Mouse (Mus musculus) liver, adult 2 months (tissue): ENCODE measurements around the gene Lyzl6.

Source experiments
- CTCF ChIP-seq: fragments of 200-500 bp; IDR thresholded peaks from 2 replicates; pipeline ENCODE4 v1.5.1; 2011; ENCODE audit warnings: low read depth, low read length, control low read depth
- POLR2A ChIP-seq: fragments of 200-500 bp; IDR thresholded peaks from 2 replicates; pipeline ENCODE4 v1.6.1; 2011; ENCODE audit warnings: low read length, control low read depth; ENCODE audit not compliant: insufficient read depth; ENCODE audit errors: extremely low read depth

GRCm38 (mm10) chr11:103653359-103653965, 14.8 kb upstream of the Lyzl6 start:
- TF ChIP-seq CTCF (no peak), POLR2A (no peak)
